Mouse (Mus musculus) embryonic fibroblast, embryonic 13.5 days (primary cell): ENCODE data around the gene Pbx1.

Source experiments
- CTCF ChIP-seq: IDR thresholded peaks from 2 replicates; pipeline ENCODE4 v1.5.1; 2011; ENCODE audit warnings: mild to moderate bottlenecking, control low read depth, low read length, moderate library complexity, borderline replicate concordance; ENCODE audit not compliant: insufficient read depth
- POLR2A ChIP-seq: IDR thresholded peaks from 2 replicates; pipeline ENCODE4 v1.6.1; 2011; ENCODE audit warnings: low read depth, mild to moderate bottlenecking, control low read depth, low read length, moderate library complexity

- TF ChIP-seq CTCF (no peak), POLR2A (no peak)
Observed at GRCm38 (mm10) chr1:168356970-168357441, 75.1 kb downstream of the Pbx1 start.
